ENCODE assay signal across 8 mouse cellular contexts in the genomic region with DNA sequence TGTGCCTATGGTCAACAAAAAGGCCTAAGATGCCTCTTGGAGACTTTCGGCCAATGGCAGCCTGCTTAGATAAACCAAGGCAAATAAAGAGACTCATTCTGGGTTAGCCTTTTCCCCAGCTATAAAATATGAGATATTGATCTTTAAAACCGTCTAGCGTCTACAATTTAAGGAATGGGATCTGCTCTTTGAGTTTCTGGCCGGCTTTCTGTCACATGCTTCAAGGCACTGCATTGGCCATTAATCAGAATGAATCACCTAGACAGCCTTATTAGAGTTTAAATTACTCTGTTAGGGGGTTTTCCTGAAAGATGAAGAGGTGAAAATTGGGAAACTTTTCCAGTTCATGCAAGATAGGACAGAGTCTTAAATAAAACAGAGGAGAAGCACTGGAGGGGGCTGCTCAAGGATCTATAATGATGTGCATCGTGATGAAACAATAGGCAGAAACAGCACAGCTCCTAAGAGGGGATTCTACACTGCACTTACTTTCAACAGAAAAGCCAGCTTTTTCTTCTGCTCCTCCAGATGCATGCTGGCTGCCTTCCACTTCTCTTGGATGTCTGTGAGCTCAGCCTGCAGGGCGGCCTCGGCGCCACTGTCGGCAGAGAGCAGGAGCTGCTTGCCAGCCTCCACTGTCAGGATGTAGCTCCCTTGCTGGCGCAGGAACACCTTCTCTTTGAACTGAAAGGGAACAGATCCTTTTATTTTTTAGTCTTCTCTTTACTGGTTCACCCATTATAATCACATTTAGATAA. TPM values are rescaled to one million over a fixed set of nuclear protein-coding genes. Genes with fewer than 3 reads are reported as not detected.
A peak's percentile ranks its signal among the peaks of the same experiment; 100 is the strongest.
DNase-seq lines count a peak whose midpoint lies in the region; ATAC-seq and TF ChIP-seq lines count a peak whose summit lies in the region.

No protein-coding gene starts in this region.

- intact Hi-C loops in gastrocnemius, postnatal 14 days (cut with DNase I; ENCODE audit: low total_unique reads) = no loop called here
- intact Hi-C loops in left cerebral cortex, postnatal 4 days (cut with DNase I) = no loop called here

- TF ChIP-seq POLR2A in limb, embryonic 14.5 days (IDR thresholded peaks at IDR 0.05; ENCODE audit: borderline replicate concordance, extremely low read depth, insufficient read depth, insufficient read length) = no peak

- H3K9me3 ChIP-seq in limb, embryonic 14.5 days (ENCODE audit: control insufficient read depth, low read length) = no peaks in the 10 kb centered on the region
- H3K9me3 ChIP-seq in limb, embryonic 10.5 days (replicated peaks) = no peaks in the 10 kb centered on the region
- no peaks in the 10 kb centered on the region for H3K9me3 ChIP-seq in forebrain, embryonic 11.5 days (ENCODE audit: control insufficient read depth, low read length)

- WGBS in limb, embryonic 14.5 days = 69% methylated on average over 10 of the region's 10 CpGs
- WGBS in limb, embryonic 10.5 days = 78% methylated on average over 10 of the region's 10 CpGs
- WGBS in forebrain, embryonic 11.5 days = 87% methylated on average over 10 of the region's 10 CpGs

- H3K27me3 ChIP-seq in limb, embryonic 14.5 days (ENCODE audit: control insufficient read depth, insufficient read depth, low read length) = no peaks in the 10 kb centered on the region
- H3K27me3 ChIP-seq in limb, embryonic 10.5 days (ENCODE audit: low read depth, poor library complexity, severe bottlenecking) = no peaks in the 10 kb centered on the region
- H3K27me3 ChIP-seq in forebrain, embryonic 11.5 days (ENCODE audit: control insufficient read depth, insufficient read depth, low read length) = no peaks in the 10 kb centered on the region

- H3K4me3 ChIP-seq in limb, embryonic 14.5 days (replicated peaks; ENCODE audit: low read length) = no peak overlapping the region
- H3K4me3 ChIP-seq in limb, embryonic 10.5 days = no peak overlapping the region
- H3K4me3 ChIP-seq in forebrain, embryonic 11.5 days (ENCODE audit: low read depth, low read length) = no peak overlapping the region

- no peak overlapping the region for H3K4me2 ChIP-seq in limb, embryonic 14.5 days (replicated peaks; ENCODE audit: low read depth, low read length, severe bottlenecking)
- H3K4me2 ChIP-seq in forebrain, embryonic 11.5 days (ENCODE audit: low read depth, low read length, severe bottlenecking) = no peak overlapping the region

- H3K4me1 ChIP-seq in limb, embryonic 14.5 days (ENCODE audit: control insufficient read depth, insufficient read depth, low read length) = no peaks in the 10 kb centered on the region
- H3K4me1 ChIP-seq in limb, embryonic 10.5 days = no peaks in the 10 kb centered on the region
- H3K4me1 ChIP-seq in forebrain, embryonic 11.5 days (replicated peaks; ENCODE audit: control insufficient read depth, insufficient read depth, low read length) = no peaks in the 10 kb centered on the region

- no peak overlapping the region for H3K27ac ChIP-seq in limb, embryonic 14.5 days (replicated peaks; ENCODE audit: low read depth, low read length)
- H3K27ac ChIP-seq in limb, embryonic 10.5 days = no peak overlapping the region
- H3K27ac ChIP-seq in forebrain, embryonic 11.5 days (ENCODE audit: low read depth, low read length) = no peak overlapping the region

- H3K9ac ChIP-seq in limb, embryonic 14.5 days (ENCODE audit: low read depth, low read length, severe bottlenecking) = no peak overlapping the region
- H3K9ac ChIP-seq in forebrain, embryonic 11.5 days (ENCODE audit: low read length) = no peak overlapping the region

- ATAC-seq in limb, embryonic 14.5 days (ENCODE audit: low FRiP score, low read depth) = no peak
- no peak for ATAC-seq in activated CD4-positive, CD25-positive, alpha-beta regulatory T cell, adult 4 months
- no peak for ATAC-seq in forebrain, embryonic 11.5 days (replicated peaks; ENCODE audit: low FRiP score)

- peak; percentile 22 for DNase-seq in adrenal gland, postnatal 14 days
- DNase-seq in adrenal gland, postnatal 25 days = no peak
- DNase-seq in limb, embryonic 14.5 days (ENCODE audit: low spot score) = peak; percentile 21
- no peak for DNase-seq in limb, embryonic 10.5 days (ENCODE audit: low spot score)
- peak; percentile 75 for DNase-seq in gastrocnemius, postnatal 14 days
- DNase-seq in left cerebral cortex, postnatal 4 days = peak; percentile 64
- no peak for DNase-seq in forebrain, embryonic 11.5 days (ENCODE audit: low spot score)

- peaks cover 15% of the 10 kb centered on the region; the same call in 1 of the 2 replicates for H3K36me3 ChIP-seq in limb, embryonic 14.5 days (ENCODE audit: control insufficient read depth, insufficient read depth, low read length)
- no peaks in the 10 kb centered on the region for H3K36me3 ChIP-seq in limb, embryonic 10.5 days
- H3K36me3 ChIP-seq in forebrain, embryonic 11.5 days (ENCODE audit: control insufficient read depth, insufficient read depth, low read length) = no peaks in the 10 kb centered on the region

RNA-seq across cellular contexts. Expression of gene Gm10097, which starts 28.2 kb away (rescaled TPM):
- not detected in 2 replicates for total RNA-seq in adrenal gland, postnatal 14 days (2021)
- not detected in 2 replicates for total RNA-seq in adrenal gland, postnatal 25 days (2021)
- 0.04 and 0.09 TPM in 2 replicates for polyA plus RNA-seq in limb, embryonic 14.5 days (2012; rRNA removed)
- 0.14 and 0.39 TPM in 2 replicates for polyA plus RNA-seq in limb, embryonic 14.5 days (2014; fragmentation: Nextera tagmentation; extraction: Ambion mirVana)
- 0.05 TPM in 2 replicates for polyA plus RNA-seq in limb, embryonic 10.5 days (2016; fragmentation: Nextera tagmentation; extraction: Ambion mirVana)
- under 1 TPM; 0.22 to 0.33 TPM for total RNA-seq in gastrocnemius, postnatal 14 days (2021)
- not detected for total RNA-seq in left cerebral cortex, postnatal 4 days (2021)
- polyA plus RNA-seq in activated CD4-positive, CD25-positive, alpha-beta regulatory T cell, adult 4 months (2017; shearing (Covaris generic)) = not detected
- 0.13 TPM in 1 of 2 replicates, not detected in the other for polyA plus RNA-seq in forebrain, embryonic 11.5 days (2014; fragmentation: Nextera tagmentation; extraction: Ambion mirVana)

Comparison
In these comparisons a context has a peak if more than half of its experiments do, and no peak if none do; other contexts are left out.
1. DNase-seq: peak in adrenal gland, postnatal 14 days (single experiment), limb, embryonic 14.5 days (single experiment), gastrocnemius, postnatal 14 days (single experiment) and left cerebral cortex, postnatal 4 days (single experiment); none in adrenal gland, postnatal 25 days (single experiment), limb, embryonic 10.5 days (single experiment) and forebrain, embryonic 11.5 days (single experiment).